Mouse (Mus musculus): Measurements from ENCODE around the gene Myh14.

DNA sequence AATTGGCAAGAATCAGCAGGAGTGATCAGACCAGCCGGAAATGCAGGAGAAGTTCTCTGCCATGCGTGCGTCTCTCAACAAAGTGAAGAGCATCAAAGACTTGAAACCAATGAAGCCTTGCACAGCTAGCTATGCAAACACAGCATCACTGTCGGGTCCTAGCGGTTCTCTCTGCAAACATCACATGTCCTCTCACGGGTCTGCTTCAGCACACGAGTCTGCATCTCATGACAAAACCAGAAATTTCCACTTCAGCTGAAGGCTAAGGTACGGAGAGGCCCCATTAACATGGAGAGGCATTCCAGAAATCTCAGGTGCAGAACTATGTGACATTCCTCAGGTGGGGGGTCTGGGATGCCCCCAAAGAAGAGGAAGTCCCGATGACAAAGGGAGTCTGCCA, 101.8 kb downstream of the Myh14 start:
- no peak for TF ChIP-seq CTCF (IDR thresholded peaks at IDR 0.05; ENCODE audit: low read depth, low read length)
- no peak for TF ChIP-seq POLR2A (IDR thresholded peaks at IDR 0.05; ENCODE audit: insufficient read depth, low read length)

All from ES-Bruce4 (cell line).